Mouse (Mus musculus): ENCODE results near the gene Wap.
A peak's percentile ranks its signal among the peaks of the same experiment; 100 is the strongest.

Gene Wap

DNA sequence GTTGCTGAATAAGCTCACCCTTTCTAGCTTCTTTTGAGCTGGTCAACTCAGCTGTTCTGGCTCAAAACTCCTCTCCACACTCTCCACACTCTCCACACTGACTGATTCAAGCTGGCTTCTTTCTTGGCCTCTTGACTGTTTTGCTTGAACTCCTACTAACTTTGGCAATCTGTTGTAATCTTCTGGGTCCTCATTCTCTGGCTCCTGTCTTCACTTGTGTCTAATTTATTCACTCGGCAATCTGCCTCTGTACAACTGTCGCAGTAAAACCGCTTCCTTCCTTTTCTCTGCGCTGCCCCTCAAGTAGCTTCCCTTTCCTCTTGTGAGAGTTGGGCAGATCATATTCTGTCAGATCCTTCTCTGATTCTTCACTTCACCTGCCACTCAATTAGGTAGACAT, 10.7 kb downstream of the Wap start:
- peak; percentile 42 for DNase-seq (ENCODE audit: low read depth, low spot score)

DNA sequence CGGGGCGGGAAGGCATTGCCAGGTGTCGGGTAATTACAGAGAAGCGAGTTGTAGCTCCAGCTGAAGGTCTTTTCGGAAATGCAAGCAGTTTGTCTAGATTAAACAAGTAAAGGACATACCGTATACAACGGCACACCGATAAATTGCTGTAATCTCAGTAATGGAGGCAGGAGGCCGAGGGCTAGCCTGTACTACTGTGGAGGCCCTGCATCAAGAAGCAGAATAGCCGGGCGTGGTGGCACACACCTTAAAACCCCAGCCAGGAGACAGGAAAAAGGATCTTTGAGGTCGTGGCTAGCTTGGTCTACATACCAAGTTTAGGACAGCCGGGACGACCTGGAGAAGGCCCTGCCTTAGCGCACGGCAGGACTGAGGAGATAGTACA, 12.1 kb downstream of the Wap start:
- no peak for DNase-seq (ENCODE audit: low read depth, low spot score)

DNA sequence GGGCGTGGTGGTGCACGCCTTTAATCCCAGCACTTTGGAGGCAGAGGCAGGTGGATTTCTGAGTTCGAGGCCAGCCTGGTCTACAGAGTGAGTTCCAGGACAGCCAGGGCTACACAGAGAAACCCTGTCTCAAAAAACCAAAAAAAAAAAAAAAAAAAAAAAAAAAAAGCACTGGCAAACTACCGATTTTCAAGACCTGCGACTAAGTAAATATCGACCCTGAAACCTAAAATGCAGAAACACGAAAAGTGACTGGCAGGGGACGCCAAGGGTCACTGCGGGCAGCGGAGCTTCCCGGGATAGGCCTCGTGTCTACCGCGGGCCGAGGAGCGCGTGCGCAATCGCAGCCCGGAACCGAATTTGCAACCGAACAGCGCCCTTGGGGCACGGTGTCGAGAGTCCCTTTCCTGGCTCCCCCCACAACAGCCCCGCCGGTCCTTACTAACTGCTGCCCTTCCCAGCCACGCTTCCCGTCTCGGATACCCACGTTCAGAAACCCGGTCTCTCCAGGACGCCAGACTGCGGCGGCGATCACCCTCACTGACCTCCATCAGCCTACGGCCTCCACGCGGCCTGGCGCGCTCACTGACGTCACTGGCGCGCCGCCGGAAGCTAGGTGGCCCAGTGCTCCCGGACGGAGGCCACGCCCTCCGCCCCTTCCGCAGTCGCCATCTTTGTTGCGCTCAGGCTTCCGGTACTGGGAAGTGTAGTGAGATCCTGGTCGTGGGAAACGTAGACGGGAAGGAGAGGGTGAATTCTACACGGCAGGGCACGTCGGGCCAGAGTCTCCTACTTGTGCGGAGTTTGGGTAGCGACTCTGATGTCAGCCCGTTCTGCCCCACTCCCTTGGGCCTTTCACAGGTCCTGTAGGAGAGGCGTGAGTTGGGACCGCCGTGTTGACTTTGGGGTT, 12.7 kb downstream of the Wap start, which contains the start of gene Tbrg4:
TSS of gene Tbrg4 (minus strand) at position 590 of the 910 bp plus-strand sequence.
- DNase-seq (ENCODE audit: low read depth, low spot score): peak; percentile 98

DNA sequence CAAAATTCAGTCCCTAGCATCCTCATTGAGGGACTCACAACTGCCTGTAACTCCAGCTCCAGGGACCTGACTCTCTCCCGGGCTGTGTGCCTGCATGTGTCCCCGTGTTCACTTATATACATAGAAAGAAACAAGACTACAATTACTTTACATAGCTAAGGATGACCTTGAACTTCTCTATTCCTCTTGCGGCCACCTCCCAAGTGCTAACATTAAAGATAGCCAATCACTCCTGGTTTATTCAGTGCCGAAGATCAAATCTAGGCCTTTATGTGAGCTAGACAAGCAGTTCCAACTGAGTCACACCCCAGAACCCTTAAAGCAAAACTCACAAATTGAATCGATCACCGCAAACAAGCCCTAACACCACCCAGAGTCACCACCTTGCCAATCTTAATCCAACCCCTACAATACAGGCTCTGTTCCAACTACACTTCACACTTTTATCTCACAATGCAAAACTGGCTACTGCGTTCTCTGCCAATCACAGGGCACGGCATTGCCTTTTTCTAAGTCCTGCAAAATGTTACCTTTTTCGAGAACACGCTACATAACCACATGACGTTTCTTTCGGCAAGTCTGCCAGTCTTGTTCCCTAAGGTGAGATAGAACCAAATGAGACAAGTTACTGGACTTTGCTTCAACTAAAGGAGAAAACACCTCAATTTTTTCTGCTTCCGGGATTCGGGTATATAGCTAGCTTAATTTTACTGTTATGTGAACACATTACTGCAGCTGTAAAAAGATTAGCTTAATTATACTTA, 13.6 kb downstream of the Wap start:
- no peak for DNase-seq (ENCODE audit: low read depth, low spot score)

DNA sequence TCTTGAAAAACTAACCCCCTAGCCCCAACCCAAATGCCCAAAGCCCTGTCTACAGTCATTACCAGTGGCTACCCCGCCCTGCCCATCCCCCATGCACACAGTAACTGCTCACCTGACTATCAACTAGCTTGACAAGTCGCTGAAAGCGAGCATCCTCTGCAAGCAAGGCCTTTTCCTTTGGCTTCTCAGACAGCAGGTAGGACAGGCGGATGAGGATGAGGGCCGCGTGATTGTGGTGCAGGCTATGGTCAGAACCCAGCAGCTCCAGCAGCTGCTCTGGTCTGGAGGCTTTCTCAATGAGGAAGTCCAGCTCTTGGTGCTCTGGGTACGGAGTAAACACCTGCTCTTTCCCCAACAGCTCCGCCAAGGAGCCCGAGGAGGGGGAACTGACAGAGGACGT, 14.7 kb downstream of the Wap start:
- no peak for DNase-seq (ENCODE audit: low read depth, low spot score)

DNA sequence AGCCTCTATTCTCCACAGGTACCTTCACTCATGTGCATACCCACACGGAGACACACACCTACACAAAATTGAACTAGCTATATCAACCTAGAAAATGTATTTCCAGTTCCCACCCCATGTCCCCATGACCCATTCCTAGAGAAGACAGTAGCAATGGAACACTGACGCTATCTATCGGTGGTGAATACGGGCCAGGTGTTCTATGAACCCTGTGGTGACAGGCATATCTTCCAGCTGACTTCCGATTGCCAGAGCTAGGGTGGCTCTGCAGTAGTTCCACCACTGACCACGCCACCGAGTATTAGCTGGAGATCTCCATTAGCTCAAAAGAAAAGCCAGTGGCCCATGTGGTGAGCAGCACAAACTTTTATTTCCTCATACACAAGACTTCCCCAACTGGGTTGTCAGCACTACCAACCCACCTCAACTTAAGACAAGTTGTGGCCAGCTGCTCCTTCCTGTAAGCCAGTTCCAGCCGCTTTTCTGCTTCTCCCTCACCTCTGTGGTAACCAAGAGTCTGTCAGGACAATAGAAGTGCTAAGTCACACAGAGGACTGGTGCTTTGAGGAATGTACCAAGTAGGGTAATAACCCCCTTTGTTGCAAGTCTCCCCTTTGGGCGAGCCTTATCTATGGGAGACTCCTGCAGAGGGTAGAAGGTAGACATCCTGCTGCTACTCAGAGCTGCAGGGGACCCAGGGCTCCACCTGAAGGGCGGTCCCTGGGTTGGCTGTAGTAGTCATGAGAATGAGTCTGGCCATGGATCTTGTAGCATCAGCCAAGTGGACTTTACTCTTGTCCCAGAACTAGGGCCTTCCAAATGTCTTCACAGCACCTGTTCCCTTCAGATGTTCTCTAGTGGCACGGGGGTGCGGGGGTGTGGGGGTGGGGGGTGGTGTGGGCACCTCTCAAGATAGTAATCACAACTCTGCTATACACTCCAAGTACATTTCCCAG, 22.9 kb downstream of the Wap start:
- DNase-seq (ENCODE audit: low read depth, low spot score): no peak

DNA sequence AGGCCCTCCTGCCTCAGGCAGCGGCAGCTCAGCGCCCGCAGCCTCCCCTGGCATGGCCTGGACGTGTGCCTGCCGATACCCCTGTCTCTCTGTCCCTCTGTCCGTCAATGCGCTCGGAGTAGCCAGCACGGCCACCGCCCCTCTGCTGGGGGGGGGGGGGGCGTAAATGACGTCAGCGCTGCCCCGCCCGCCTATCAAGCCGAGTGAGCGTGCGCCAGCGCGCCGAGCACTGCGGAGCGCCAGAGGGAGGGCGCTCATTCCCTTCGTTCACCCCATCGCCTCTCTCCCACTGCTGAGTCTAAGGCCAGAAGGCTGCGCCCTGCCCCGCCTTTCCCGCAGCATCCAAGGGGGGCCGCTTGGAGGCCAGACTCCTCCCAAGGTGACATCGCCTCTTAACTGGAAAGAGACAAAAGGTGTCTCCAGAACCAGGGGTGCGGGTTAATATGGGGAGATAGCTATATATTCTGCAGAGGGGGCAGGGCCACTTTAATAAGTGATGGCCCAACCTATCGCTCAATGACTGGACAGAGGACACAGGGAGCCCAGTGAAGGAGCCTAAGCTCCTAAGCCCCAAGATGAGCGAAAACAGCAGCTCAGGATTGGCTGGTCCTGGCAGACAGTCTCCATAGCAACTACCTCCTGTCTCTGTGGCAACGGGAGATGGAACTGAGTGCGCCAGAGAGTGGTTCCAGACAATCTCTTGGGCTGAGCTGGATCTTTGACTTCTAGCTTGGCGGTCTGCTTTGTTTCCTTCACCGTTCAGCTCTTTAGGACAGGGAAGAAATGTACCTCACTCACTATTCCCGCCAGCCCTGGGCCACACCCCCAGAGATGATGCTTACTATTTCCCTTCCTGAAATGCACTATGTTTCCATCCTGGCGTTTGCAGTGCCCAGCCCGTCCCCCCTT, 32.7 kb downstream of the Wap start, which contains the start of gene Nacad:
TSS of gene Nacad (minus strand) at position 563 of the 909 bp plus-strand sequence.
- DNase-seq (ENCODE audit: low read depth, low spot score): no peak

DNA sequence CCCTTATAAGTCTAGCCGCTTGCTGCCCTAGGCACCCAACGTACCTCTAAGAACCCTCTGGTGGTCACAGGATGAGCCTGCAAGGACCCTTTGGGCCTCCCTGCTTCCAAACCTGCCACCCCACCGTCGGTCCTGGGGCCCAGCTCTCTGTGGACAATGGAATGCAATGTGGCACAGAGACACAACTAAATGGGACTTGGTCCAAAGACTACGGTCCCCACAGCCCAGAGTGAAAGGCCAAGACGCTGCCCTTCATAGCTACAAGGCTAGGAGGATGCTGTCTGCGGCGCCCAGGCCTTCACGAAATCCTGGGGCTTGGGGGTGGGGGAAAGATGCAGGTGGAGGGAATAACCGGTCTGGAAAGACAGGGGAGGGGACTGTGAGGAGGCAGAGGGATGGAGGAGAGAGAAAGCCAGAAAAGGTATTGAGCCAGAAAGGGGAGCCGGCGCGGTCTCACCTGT, 33.4 kb downstream of the Wap start:
- no peak for DNase-seq (ENCODE audit: low read depth, low spot score)

DNA sequence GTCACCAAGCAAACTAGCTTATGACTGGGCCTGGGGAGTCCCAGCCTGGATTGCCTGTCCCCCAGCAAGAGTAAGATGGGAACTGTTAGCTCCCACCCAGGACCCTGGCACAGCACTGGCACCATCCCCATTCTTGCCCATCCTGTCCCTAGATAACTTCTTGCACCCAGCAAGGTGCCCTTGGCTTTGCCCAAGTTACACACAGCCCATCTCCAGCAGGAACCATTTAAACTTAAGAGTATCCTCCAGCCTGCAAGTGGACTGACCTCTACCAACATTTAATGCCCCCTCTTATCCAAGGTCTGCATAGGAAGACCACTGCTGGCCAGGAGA, 33.9 kb downstream of the Wap start:
- no peak for DNase-seq (ENCODE audit: low read depth, low spot score)

DNA sequence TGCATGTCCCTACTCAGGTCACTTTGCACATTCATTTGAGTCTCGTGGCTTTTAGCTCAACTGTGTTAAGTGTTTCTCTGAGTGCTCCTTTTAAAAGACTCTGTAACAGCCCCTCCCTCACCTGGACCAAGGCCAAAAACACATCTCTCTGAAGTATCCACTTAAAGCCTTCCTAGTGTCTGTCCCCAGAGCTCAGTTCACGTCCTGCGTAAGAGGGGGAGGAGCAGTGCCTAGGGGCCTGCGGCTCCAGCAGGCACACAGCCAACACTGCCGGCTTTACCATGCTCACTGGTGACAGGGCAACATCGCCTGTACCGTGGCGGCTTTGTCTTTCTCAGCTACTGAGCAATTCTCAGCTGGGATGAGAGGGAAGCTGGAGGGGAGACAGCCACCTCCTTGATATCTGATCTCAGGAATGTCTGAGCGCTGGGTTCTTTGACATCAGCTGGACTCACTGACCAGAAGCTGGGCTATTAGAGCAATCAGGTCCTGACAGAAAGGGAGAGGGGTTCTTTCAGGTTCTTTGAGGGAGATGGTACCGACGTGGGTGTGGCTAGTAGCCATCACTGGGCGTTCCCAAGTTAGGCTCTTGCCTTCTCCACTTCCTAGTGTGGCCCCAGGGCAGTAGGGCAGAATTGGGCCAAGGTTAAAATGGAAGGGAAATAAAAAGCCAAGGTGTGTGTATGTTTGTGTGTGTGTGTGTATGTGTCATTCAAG, 34.4 kb downstream of the Wap start:
- no peak for DNase-seq (ENCODE audit: low read depth, low spot score)

DNA sequence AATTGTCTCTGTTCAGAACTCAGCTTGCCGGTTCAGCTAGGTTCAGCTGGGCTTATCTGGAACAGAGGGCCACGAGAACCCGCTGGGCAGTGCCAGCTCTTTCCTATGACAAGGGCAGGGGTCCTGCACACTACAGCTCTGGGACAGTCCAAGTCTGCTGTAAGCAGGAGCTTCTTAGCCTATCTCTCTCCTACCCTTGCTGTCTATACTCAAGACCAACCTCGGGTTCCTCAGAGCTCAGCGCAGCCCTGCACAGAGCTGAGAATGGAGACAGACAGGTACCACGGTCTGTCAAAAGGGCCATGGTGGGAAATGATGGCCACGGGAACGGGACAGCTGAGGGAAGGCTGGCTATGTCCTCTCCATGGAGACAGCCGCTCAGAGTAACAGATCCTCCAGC, 35.2 kb downstream of the Wap start:
- DNase-seq (ENCODE audit: low read depth, low spot score): no peak

DNA sequence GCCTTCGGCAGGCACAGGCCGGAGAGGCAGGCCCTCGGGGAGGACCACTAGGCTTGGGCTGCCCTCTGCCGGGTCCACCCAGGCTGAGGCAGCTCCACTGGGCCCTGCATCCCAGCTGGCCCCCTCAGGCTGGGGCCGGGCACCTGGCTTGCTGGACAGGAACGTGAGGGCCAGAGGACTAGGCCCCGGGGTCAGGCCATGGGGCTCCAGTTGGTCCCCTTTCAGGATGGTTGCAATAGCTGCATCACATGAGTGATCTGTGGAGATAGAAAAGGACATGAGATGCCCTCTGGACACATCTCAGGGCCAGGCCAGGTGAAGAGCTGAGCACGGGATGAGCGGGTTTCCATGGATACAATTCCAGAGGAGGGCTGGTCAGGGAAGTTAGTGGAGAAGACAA, 35.8 kb downstream of the Wap start:
- DNase-seq (ENCODE audit: low read depth, low spot score): no peak

DNA sequence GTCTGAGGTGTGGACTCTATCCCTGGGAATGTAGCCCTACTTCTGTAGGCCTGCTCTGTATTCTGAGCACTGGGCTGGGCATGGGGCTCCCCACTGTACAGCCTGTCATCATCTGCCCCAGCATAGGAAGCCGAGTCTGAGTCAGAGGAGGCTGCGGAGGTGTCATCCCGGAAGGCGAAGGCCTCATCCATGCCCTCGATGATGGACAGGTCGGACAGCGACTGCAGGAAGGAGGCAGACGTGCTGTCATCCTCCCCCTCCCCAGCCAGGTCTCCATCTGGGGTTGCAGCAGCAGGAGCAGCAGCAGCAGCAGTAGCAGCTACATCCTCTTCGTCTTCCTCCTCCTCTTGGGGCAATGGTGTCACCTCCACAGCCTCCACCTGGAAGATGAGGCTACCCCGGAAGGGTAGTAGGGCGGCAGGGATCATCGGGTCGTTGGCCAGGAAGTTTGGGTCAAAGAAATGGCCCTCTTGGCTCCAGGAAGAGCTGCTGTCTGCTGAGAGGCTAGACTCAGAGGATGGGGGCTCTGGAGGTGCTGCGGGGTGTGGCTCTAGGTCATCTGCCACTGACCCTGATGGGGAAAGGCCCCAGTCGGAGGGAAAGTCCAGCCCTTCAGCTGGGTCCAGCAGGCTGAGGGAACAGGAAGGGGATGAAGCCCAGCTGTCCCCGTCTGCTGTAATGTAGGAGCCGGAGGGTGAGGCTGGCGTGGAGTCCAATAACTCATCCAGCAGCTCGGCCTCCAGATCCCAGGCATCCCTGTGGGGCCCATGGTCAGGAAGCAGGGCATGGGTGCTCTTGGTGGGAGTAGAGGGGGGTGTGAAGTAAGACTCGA, 36.6 kb downstream of the Wap start:
- DNase-seq (ENCODE audit: low read depth, low spot score): no peak

DNA sequence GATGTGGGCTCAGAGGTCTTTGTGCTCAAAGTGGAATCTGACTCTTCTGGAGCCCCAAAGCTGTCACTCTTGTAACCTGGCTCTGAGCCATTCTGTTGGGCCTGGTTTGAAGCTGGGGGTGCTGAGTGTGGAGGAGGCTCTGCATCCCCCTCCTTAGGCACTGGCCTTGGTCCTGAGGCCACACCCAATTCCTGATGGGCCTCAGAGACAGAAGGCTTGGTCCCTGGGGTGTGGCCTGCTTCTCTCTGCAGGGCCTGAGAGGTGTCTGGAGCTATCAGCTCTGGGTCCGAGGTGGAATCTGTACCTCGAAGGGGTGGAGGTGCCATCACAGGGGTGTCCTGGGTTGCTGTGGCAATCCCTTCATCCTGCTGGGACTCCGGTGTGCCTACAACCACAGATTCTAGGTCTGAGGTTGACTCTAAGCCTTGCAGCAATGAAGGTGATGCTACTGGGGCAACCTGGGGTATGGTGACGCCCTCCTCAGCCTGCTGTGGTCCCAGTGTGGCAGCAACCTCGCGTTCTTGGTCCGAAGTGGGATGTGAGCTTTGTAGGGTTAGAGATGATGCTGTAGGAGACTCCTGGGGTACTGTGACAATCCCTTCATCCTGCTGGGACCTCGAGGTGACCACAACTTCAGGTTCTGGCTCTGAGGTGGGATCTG, 38.0 kb downstream of the Wap start:
- no peak for DNase-seq (ENCODE audit: low read depth, low spot score)

DNA sequence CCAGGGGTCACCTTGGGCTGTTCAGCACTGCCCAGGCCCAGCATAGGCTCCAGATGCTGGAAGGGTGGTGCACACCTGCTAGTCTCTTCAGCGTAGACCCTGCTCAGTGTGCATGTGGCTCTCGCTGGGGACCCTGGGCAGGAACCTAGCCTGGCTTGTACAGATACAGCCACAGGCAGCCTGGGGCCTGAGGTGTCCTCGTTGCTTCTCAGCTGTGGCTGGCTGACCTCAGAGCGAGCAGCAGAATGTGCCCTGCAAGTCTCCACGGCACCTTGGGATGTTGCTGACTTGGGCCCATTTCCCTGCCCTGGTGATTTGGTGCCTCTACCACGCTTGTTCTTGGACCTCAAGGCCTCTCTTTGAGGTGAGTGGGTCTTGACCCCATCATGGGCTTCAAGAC, 38.6 kb downstream of the Wap start:
- no peak for DNase-seq (ENCODE audit: low read depth, low spot score)

DNA sequence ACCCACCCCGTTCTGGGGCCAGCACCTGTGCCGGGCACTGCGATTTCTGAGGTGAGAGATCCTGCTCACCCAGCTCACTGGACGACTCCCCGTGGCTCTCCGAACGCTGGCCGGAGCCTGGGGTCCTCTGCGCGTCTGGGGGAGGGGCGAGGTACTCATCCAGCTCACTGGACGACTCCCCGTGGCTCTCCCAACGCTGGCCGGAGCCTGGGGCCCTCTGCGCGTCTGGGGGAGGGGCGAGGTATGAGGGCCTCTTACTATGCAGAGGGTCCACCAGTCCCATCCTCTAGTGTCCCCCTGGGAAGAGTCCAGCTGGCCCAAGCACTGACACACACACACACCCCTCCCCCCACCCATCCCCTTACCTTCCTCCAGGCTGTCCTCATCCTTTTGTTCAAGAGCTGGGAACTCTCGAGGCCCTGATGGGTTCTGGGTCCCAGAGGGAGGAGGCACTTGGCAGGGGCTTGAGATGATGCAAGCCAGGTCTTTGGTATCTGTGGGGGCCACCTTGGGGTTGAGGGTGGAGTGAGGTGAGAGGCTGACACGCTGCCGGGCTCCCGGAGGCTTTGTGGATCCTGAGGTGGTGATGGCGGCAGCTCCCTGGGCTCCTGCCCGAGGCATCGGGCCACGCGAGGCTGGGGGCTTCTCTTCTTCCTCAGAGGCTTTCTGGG, 39.3 kb downstream of the Wap start:
- no peak for DNase-seq (ENCODE audit: low read depth, low spot score)

DNA sequence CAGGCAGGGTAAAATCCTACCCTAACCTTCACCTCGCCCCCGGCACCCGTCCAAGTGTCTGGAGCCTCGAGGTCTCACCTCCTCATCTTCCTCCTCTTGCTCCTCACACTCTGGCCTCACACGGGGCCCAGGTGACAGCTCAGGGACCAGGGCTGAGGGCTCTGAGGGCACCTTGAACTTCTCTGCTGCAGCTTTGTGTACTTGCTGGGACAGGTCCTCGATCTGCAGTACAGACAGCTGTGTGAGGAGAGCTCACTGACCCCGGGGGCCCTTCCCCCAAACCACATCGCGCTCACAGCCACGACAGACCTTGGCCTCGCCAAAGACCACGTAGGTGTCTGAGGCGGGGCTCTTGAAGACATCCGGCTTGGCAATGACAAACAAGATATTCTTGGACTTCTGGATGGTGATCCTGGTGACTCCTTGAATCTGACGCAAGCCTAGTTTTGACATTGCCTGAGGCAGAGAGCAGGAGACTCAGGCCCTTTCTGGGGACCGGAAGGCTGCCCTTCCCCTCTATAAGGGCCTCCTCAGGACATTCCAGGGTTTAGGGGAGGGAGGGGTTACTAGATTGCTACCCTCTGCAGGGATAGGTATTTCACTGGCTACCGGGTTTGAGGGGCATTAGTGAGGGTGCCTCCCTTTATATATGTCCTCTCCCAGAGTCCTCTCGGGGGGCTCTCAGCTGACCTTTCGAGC, 40.1 kb downstream of the Wap start:
- no peak for DNase-seq (ENCODE audit: low read depth, low spot score)
